Mouse (Mus musculus) bone marrow, adult 2 months (tissue): ENCODE data around the gene Shisal2a.
"Not testable (repeated sequence)": the region's sequence is repeated elsewhere in the genome, so short reads cannot be mapped to it uniquely, and the experiment has no call there.

Source experiments
- CTCF ChIP-seq: fragments of 200-500 bp; IDR thresholded peaks from 2 replicates; pipeline ENCODE4 v1.5.1; 2011; ENCODE audit warnings: low read length, control low read depth; ENCODE audit not compliant: control insufficient read depth, insufficient read depth
- POLR2A ChIP-seq: fragments of 200-500 bp; IDR thresholded peaks from 2 replicates; pipeline ENCODE4 v1.6.1; 2011; ENCODE audit warnings: low read depth, mild to moderate bottlenecking, control low read depth, low read length, borderline replicate concordance; ENCODE audit not compliant: control insufficient read depth

GRCm38 (mm10) chr4:108353591-108353990 is 29.6 kb downstream of the Shisal2a start:
- TF ChIP-seq CTCF, POLR2A: not testable (repeated sequence)
